Mouse (Mus musculus) intestine, embryonic 14.5 days (tissue): ENCODE data around the gene Gm49393. TPM values are rescaled to one million over a fixed set of nuclear protein-coding genes. Genes with fewer than 3 reads are reported as not detected.
"Not testable (repeated sequence)": the region's sequence is repeated elsewhere in the genome, so short reads cannot be mapped to it uniquely, and the experiment has no call there.

Experiments used
- ATAC-seq: fragments of 200-750 bp; cut with Nextera tagmentation; replicated peaks from 2 replicates; pipeline ENCODE4 v1.8.0; 2017; ENCODE audit warnings: low read depth, moderate number of reproducible peaks, moderate TSS enrichment, moderate library complexity; ENCODE audit not compliant: low FRiP score, low TSS enrichment
- DNase-seq: peaks from one replicate; pipeline ENCODE4 v3.0.0-alpha.2; 2018; ENCODE audit warnings: low spot score
- H3K27ac ChIP-seq: fragments of 300-500 bp; sonication (generic); 2 replicates; pipeline ENCODE4 v1.5.1; 2014; ENCODE audit warnings: low read depth, mild to moderate bottlenecking, control low read depth
- H3K27me3 ChIP-seq: fragments of 300-500 bp; sonication (generic); replicated peaks from 2 replicates; pipeline ENCODE4 v1.6.1; 2014; ENCODE audit warnings: low read length, control low read depth; ENCODE audit not compliant: control insufficient read depth, insufficient read depth
- H3K36me3 ChIP-seq: fragments of 300-500 bp; sonication (generic); 2 replicates; pipeline ENCODE4 v1.6.1; 2014; ENCODE audit warnings: low read length, control low read depth; ENCODE audit not compliant: control insufficient read depth, insufficient read depth
- H3K4me1 ChIP-seq: fragments of 300-500 bp; sonication (generic); replicated peaks from 2 replicates; pipeline ENCODE4 v1.6.1; 2014; ENCODE audit warnings: low read length, control low read depth, mixed read lengths; ENCODE audit not compliant: control insufficient read depth, insufficient read depth
- H3K4me2 ChIP-seq: fragments of 300-500 bp; sonication (generic); 2 replicates; pipeline ENCODE4 v1.6.1; 2014; ENCODE audit warnings: low read length
- H3K4me3 ChIP-seq: fragments of 300-500 bp; sonication (generic); 2 replicates; pipeline ENCODE4 v1.5.1; 2014; ENCODE audit warnings: low read depth, low read length, control low read depth, mixed read lengths
- H3K9ac ChIP-seq: fragments of 300-500 bp; sonication (generic); 2 replicates; pipeline ENCODE4 v1.6.1; 2014; ENCODE audit warnings: mild to moderate bottlenecking, low read length
- H3K9me3 ChIP-seq: fragments of 300-500 bp; sonication (generic); 2 replicates; pipeline ENCODE4 v1.6.1; 2016; ENCODE audit warnings: low read length, control low read depth; ENCODE audit not compliant: control insufficient read depth
- WGBS: fragments of 180-500 bp; shearing (Covaris S2); extraction: QIAGEN DNeasy Blood & Tissue Kit; methylation state at CpG from one replicate; pipeline ENCODE4 v1.1.7; 2014; 5-methylcytosine and 5-hydroxymethylcytosine counted together
- polyA plus RNA-seq: library from polyadenylated mRNA; unstranded; fragments of >200 nt; fragmentation: Nextera tagmentation; extraction: Ambion mirVana; gene quantifications from 2 replicates; pipeline ENCODE4 v1.2.1, GENCODE M21; 2014

The Gm49393 gene
- 0.59 TPM in 1 of 2 replicates, not detected in the other for polyA plus RNA-seq

DNA sequence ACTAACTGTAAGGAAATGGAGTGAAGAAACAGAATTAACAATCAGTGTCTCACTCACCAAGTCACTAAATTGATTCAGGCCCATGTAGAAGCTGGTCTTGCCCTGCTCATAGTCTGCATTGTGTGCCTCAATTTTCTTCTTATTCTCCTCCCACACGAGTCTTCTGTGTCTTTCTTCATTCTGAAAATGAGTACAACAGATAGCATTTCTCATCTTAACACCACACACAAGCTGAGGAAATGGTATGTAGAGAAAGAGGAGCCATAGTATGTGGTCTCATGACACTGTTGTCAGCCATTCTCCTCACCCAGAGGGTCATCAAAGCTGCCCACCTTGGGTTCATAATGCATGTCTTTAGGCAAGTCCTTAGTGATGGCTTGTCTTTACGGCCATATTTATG, at the start of gene Gm49393:
TSS of gene Gm49393 (minus strand) at position 101 of the 400 bp plus-strand sequence.
- not testable (repeated sequence) for DNase-seq, H3K4me1 ChIP-seq, H3K27ac ChIP-seq, H3K9ac ChIP-seq, H3K9me3 ChIP-seq, H3K36me3 ChIP-seq, ATAC-seq, H3K4me2 ChIP-seq, H3K4me3 ChIP-seq, H3K27me3 ChIP-seq
- WGBS, result 77% methylated on average over 2 of the region's 2 CpGs

DNA sequence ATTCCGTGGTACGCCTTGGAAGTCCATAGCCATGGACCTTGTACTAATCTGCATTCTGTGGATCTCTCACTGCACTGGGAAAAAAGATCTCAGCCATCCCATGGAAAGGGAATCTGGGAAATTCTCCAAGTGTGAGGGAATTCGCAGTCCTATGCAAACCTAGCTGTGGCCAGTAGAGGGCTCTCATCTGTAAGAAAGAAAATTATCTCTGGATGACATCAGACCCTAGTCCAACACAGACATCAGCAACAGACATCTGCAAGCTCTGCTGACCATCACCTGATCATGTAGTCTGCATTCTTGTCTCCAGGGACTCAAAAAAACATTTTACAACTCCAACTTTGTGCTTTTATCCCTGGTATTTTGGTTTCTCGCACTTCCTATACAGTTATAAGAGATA, 36.9 kb upstream of the Gm49393 start:
- not testable (repeated sequence) for H3K4me2 ChIP-seq, H3K36me3 ChIP-seq, ATAC-seq, H3K27me3 ChIP-seq, H3K9ac ChIP-seq, H3K27ac ChIP-seq, H3K4me1 ChIP-seq, DNase-seq, H3K4me3 ChIP-seq, H3K9me3 ChIP-seq
- WGBS, result 70% methylated on average over 4 of the region's 4 CpGs

DNA sequence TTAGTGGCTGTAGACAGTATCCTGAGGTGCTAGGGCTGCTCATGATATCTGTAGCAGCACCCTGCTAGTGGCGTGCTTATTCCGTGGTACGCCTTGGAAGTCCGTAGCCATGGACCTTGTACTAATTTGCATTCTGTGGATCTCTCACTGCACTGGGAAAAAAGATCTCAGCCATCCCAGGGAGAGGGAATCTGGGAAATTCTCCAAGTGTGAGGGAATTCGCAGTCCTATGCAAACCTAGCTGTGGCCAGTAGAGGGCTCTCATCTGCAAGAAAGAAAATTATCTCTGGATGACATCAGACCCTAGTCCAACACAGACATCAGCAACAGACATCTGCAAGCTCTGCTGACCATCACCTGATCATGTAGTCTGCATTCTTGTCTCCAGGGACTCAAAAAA, 28.6 kb upstream of the Gm49393 start:
- H3K4me3 ChIP-seq, H3K4me2 ChIP-seq, H3K4me1 ChIP-seq, H3K9me3 ChIP-seq, ATAC-seq, H3K27ac ChIP-seq, H3K36me3 ChIP-seq, DNase-seq, H3K9ac ChIP-seq, H3K27me3 ChIP-seq: not testable (repeated sequence)
- WGBS, result 33% methylated on average over 4 of the region's 5 CpGs

DNA sequence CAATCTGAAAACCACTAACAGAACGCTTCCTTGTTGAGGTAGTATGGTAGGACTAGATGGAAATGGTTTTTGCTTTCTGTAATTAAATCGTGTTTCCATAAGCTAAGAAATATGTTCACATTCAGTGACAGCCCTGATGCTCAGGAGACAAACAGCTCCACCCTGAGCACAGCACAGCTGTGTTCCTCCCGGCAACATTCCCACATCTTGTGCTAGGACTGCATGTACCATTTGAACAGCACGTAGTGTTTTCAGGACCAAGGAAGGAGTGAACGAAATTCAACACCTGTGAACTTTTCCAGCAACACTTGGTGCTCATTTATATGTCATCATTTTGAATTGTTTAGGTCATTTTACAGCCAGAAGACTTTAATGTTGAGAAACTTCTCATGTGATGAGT, 26.3 kb upstream of the Gm49393 start:
- Histone ChIP-seq H3K4me1 (no peaks in the 10 kb centered on the region), H3K27me3 (no peaks in the 10 kb centered on the region), H3K27ac (no peak overlapping the region), H3K9me3 (no peaks in the 10 kb centered on the region), H3K4me3 (no peak overlapping the region), H3K36me3 (no peaks in the 10 kb centered on the region), H3K4me2 (no peak overlapping the region), H3K9ac (no peak overlapping the region)
- WGBS, result 66% methylated on average over 5 of the region's 5 CpGs
- ATAC-seq, result no peak
- no peak for DNase-seq

DNA sequence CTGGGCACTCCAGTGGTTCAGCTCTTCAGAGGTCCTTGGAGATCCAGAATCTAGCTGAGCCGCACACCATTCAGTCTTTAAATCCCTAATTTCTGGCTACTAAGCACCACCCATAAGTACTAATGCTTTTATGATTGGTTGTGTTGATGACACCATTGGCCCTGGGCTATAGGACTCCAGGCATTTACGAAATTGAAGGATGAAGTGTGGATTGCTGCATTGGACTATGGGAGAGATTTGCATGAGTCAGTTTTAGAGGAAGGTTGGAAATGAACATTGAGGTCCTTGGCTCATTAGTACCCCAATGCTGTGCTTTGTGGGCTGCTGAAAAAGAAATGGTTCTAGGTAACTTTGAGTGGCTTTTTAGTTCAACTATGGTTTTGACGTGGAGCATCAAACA, 6.5 kb upstream of the Gm49393 start, which contains the start of gene Tpbpa:
TSS of gene Tpbpa (minus strand) at position 101 of the 400 bp plus-strand sequence.
- not testable (repeated sequence) for H3K27me3 ChIP-seq, H3K4me1 ChIP-seq, ATAC-seq, H3K4me3 ChIP-seq, H3K36me3 ChIP-seq, H3K9me3 ChIP-seq, DNase-seq, H3K9ac ChIP-seq, H3K4me2 ChIP-seq, H3K27ac ChIP-seq
- WGBS, result 82% methylated on average over 3 of the region's 3 CpGs

DNA sequence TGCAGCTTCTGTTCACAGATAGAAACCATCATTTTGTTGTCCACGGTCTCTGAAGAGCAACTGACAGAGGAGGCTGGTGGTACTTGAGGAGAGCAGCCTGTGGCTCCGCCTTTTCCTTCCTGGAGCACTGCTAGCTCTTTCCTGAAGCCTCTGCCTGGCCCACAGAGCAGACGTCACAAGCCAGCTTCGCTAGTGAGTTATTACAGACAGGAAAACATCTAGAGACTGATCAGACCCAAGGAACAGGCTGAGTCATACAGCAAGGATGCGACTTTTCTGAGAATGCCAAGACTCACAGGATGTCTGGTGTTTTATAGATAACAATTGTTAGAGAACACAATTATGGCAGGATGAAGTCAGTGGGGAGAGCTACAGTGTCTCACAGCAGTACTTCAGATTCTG, 1.1 kb upstream of the Gm49393 start, which contains the start of the genes Gm49391 and Ctla2a:
TSS of gene Gm49391 (minus strand) at position 72 of the 402 bp plus-strand sequence.
TSS of gene Ctla2a (minus strand) at position 126 of the 402 bp plus-strand sequence.
- no peak within 1 kb of the TSS for H3K4me3 ChIP-seq
- DNase-seq, result no peak
- H3K4me1 ChIP-seq, result no peaks in the 10 kb centered on the region
- WGBS, result 60% methylated on average over 5 of the region's 5 CpGs
- no peak within 1 kb of the TSS for H3K27ac ChIP-seq
- no peaks in the 10 kb centered on the region for H3K27me3 ChIP-seq
- no peak for ATAC-seq
- H3K4me2 ChIP-seq, result no peak within 1 kb of the TSS
- H3K9ac ChIP-seq, result no peak within 1 kb of the TSS
- no peaks in the 10 kb centered on the region for H3K9me3 ChIP-seq
- H3K36me3 ChIP-seq, result no peaks in the 10 kb centered on the region

DNA sequence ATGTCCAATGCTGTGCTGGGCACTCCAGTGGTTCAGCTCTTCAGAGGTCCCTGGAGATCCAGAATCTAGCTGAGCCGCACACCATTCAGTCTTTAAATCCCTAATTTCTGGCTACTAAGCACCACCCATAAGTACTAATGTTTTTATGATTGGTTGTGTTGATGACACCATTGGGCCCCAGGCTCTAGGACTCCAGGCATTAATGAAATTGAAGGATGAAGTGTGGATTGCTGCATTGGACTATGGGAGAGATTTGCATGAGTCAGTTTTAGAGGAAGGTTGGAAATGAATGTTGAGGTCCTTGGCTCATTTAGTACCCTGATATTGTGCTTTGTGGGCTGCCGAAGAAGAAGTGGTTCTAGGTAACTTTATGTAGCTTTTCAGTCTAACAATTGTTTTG, 30.6 kb downstream of the Gm49393 start, which contains the start of gene Tpbpb:
TSS of gene Tpbpb (minus strand) at position 101 of the 400 bp plus-strand sequence.
- not testable (repeated sequence) for ATAC-seq, H3K4me2 ChIP-seq, H3K27ac ChIP-seq, H3K27me3 ChIP-seq, H3K4me3 ChIP-seq, H3K36me3 ChIP-seq, DNase-seq, H3K9me3 ChIP-seq, H3K4me1 ChIP-seq, H3K9ac ChIP-seq
- WGBS, result 83% methylated on average over 2 of the region's 2 CpGs

DNA sequence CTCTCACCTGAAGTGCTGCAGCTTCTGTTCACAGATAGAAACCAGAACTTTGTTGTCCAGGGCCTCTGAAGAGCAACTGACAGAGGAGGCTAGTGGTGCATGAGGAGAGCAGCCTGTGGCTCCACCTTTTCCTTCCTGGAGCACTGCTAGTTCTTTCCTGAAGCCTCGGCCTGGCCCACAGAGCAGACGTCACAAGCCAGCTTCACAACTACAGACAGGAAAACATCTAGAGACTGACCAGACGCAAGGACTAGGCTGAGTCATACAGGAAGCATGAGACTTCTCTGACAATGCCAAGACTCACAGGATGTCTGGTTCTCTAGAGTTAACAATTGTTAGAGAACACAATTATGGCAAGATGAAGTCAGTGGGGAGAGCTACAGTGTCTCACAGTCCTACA, 38.1 kb downstream of the Gm49393 start, which contains the start of gene Ctla2b:
TSS of gene Ctla2b (minus strand) at position 120 of the 400 bp plus-strand sequence.
- H3K27ac ChIP-seq, result no peak within 1 kb of the TSS
- H3K27me3 ChIP-seq, result no peaks in the 10 kb centered on the region
- no peaks in the 10 kb centered on the region for H3K9me3 ChIP-seq
- H3K4me1 ChIP-seq, result no peaks in the 10 kb centered on the region
- ATAC-seq, result no peak
- DNase-seq, result no peak
- H3K4me2 ChIP-seq, result no peak within 1 kb of the TSS
- H3K9ac ChIP-seq, result no peak within 1 kb of the TSS
- WGBS, result 38% methylated on average over 3 of the region's 3 CpGs
- no peak within 1 kb of the TSS for H3K4me3 ChIP-seq
- no peaks in the 10 kb centered on the region for H3K36me3 ChIP-seq

DNA sequence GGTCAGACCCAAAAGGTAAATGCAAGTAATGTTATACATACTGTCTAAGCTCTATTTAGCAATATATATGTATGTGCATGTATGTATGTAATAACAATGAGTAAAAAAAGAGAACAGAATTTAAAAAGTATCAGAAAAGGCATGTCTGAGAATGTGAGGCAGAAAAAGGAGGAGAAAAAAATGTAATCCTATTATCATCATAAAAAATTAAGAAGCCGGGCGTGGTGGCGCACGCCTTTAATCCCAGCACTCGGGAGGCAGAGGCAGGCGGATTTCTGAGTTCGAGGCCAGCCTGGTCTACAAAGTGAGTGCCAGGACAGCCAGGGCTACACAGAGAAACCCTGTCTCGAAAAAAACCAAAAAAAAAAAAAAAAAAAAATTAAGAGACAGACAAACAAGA, 38.6 kb downstream of the Gm49393 start, which contains the start of gene Gm49392:
TSS of gene Gm49392 (minus strand) at position 101 of the 400 bp plus-strand sequence.
- ATAC-seq, H3K27me3 ChIP-seq, H3K4me2 ChIP-seq, DNase-seq, H3K9ac ChIP-seq, H3K27ac ChIP-seq, H3K4me1 ChIP-seq, H3K36me3 ChIP-seq, H3K4me3 ChIP-seq, H3K9me3 ChIP-seq: not testable (repeated sequence)
- WGBS, result 92% methylated on average over 6 of the region's 8 CpGs
